Mouse (Mus musculus) ES-CJ7 (cell line): Measurements from ENCODE around the gene Ube2v1.
A peak's percentile ranks its signal among the peaks of the same experiment; 100 is the strongest.

Source experiments
- DNase-seq: peaks from one replicate; pipeline ENCODE4 v3.0.0; 2011; ENCODE audit warnings: low read depth, low spot score

Gene Ube2v1

GRCm38 (mm10) chr2:167622352-167622751 lies 9.5 kb downstream of the Ube2v1 start:
- no peak for DNase-seq

GRCm38 (mm10) chr2:167621255-167622087 lies 10.4 kb downstream of the Ube2v1 start:
- DNase-seq = no peak

- DNase-seq = no peak
These were observed 14.4 kb downstream of the Ube2v1 start for GRCm38 (mm10) chr2:167617472-167617871.

- DNase-seq = no peak
These were observed 14.9 kb downstream of the Ube2v1 start for GRCm38 (mm10) chr2:167617034-167617433.

- DNase-seq = peak; percentile 41
These were observed 18.6 kb downstream of the Ube2v1 start for GRCm38 (mm10) chr2:167613335-167613734.

- no peak for DNase-seq
These were observed 19.8 kb downstream of the Ube2v1 start for GRCm38 (mm10) chr2:167612122-167612521.

- peak; percentile 59 for DNase-seq
These were observed 20.6 kb downstream of the Ube2v1 start for GRCm38 (mm10) chr2:167611287-167611686.

- no peak for DNase-seq
These were observed 25.2 kb downstream of the Ube2v1 start for GRCm38 (mm10) chr2:167606745-167607123.

GRCm38 (mm10) chr2:167605817-167606744 lies 25.8 kb downstream of the Ube2v1 start:
- no peak for DNase-seq

- DNase-seq = peak; percentile 85
These were observed 26.6 kb downstream of the Ube2v1 start for GRCm38 (mm10) chr2:167605178-167605794.

- no peak for DNase-seq
These were observed 28.9 kb downstream of the Ube2v1 start for GRCm38 (mm10) chr2:167602978-167603377.

- no peak for DNase-seq
These were observed 29.5 kb downstream of the Ube2v1 start for GRCm38 (mm10) chr2:167602364-167602763.

- no peak for DNase-seq
These were observed 31.4 kb downstream of the Ube2v1 start for GRCm38 (mm10) chr2:167600481-167600995.

GRCm38 (mm10) chr2:167599917-167600316 lies 32.0 kb downstream of the Ube2v1 start:
- DNase-seq = no peak

- no peak for DNase-seq
These were observed 32.7 kb downstream of the Ube2v1 start for GRCm38 (mm10) chr2:167599195-167599594.

- DNase-seq = no peak
These were observed 34.3 kb downstream of the Ube2v1 start for GRCm38 (mm10) chr2:167597492-167598186.

- no peak for DNase-seq
These were observed 35.0 kb downstream of the Ube2v1 start for GRCm38 (mm10) chr2:167596726-167597491.

GRCm38 (mm10) chr2:167596262-167596661 lies 35.6 kb downstream of the Ube2v1 start:
- no peak for DNase-seq

GRCm38 (mm10) chr2:167595761-167596171 lies 36.1 kb downstream of the Ube2v1 start:
- no peak for DNase-seq

GRCm38 (mm10) chr2:167594444-167594934 lies 37.4 kb downstream of the Ube2v1 start:
- DNase-seq = no peak
